Mouse (Mus musculus): ENCODE data around the gene Lrp6. TPM values are rescaled to one million over a fixed set of nuclear protein-coding genes. Genes with fewer than 3 reads are reported as not detected.

Lrp6 gene
- polyA plus RNA-seq, 1 experiment = 17.1 TPM

GRCm38 (mm10) chr6:134526275-134526674, 40.5 kb downstream of the Lrp6 start:
- TF ChIP-seq POLR2A (IDR thresholded peaks at IDR 0.05; ENCODE audit: borderline replicate concordance, control insufficient read depth, low read depth, low read length) (no peak), CTCF (IDR thresholded peaks at IDR 0.05; ENCODE audit: control insufficient read depth, insufficient read depth, low read length) (no peak)
- Histone ChIP-seq H3K27ac (ENCODE audit: control insufficient read depth, insufficient read depth, low read depth, low read length, poor library complexity) (no peak overlapping the region), H3K4me3 (replicated peaks; ENCODE audit: control insufficient read depth, low read depth, low read length) (no peak overlapping the region), H3K4me1 (ENCODE audit: control insufficient read depth, insufficient read depth, low read length) (no peaks in the 10 kb centered on the region; the same call in 1 of the 2 replicates)
- WGBS = 65% methylated on average over 5 of the region's 5 CpGs

DNA sequence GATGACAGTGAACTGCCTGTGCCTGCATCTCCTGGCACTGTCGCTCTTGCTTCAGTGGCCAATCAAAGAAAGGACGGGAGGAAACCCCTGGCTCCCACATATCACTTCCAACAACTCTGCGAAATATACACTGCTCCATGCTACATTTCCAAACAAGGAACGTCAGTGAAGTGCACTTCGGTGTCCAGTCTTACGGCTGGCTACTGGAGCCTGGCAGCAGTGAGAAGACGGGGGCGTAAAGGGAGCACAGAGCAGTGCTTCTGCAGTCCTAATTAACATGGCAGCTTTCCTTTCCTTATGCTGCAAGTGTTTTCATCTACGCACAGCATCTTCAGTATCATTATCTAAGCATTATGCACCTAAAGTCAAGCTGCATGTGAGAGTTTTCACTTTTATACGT, 45.4 kb downstream of the Lrp6 start:
- 91% methylated on average over 10 of the region's 10 CpGs for WGBS
- Histone ChIP-seq H3K4me1 (ENCODE audit: control insufficient read depth, insufficient read depth, low read length) (no peaks in the 10 kb centered on the region; the same call in 1 of the 2 replicates), H3K4me3 (replicated peaks; ENCODE audit: control insufficient read depth, low read depth, low read length) (no peak overlapping the region), H3K27ac (ENCODE audit: control insufficient read depth, insufficient read depth, low read depth, low read length, poor library complexity) (no peak overlapping the region)
- no peak for TF ChIP-seq CTCF (IDR thresholded peaks at IDR 0.05; ENCODE audit: control insufficient read depth, insufficient read depth, low read length)
- TF ChIP-seq POLR2A (IDR thresholded peaks at IDR 0.05; ENCODE audit: borderline replicate concordance, control insufficient read depth, low read depth, low read length) = no peak

DNA sequence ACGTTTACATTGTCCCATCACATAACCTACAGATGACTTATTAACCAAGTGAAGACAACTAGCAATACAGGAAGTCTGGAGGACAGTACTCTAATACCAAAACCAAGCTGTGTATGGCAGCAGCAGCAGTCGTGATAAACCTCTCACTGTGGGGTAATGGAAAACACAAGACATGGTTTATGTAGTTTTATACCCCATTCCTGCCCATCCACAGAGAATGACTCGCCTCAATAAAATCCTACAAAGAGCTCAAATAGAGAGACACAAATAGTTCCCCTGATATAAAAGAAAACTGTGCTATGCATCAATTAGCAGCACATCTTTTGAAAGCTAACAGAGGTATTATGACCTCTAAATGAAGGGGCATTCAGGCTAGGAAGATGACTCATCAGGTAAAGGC, 45.9 kb downstream of the Lrp6 start:
- WGBS = 56% methylated on average over 3 of the region's 3 CpGs
- H3K4me1 ChIP-seq (ENCODE audit: control insufficient read depth, insufficient read depth, low read length) = no peaks in the 10 kb centered on the region
- H3K27ac ChIP-seq (ENCODE audit: control insufficient read depth, insufficient read depth, low read depth, low read length, poor library complexity) = no peak overlapping the region
- TF ChIP-seq POLR2A (IDR thresholded peaks at IDR 0.05; ENCODE audit: borderline replicate concordance, control insufficient read depth, low read depth, low read length) = no peak
- no peak for TF ChIP-seq CTCF (IDR thresholded peaks at IDR 0.05; ENCODE audit: control insufficient read depth, insufficient read depth, low read length)
- no peak overlapping the region for H3K4me3 ChIP-seq (replicated peaks; ENCODE audit: control insufficient read depth, low read depth, low read length)

DNA sequence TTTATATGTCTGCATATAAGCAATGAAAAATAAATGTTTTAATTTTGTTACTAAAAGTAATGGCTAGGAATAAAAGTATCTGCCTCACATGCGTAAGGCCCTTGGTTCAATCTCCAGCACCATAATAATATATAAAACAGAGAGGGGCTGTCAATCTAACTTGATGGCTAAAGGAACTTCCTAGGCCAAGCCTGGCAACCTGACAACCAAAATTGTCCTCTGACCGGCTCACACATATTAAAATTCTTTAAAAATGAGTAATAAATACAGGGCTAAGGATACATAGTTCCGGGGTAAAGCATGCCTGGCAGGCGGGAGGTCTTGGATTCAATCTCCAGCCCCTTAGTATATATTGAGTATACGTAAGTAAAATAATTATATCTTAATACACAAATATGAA, 48.3 kb downstream of the Lrp6 start:
- WGBS = 88% methylated on average over 5 of the region's 5 CpGs
- no peak for TF ChIP-seq CTCF (IDR thresholded peaks at IDR 0.05; ENCODE audit: control insufficient read depth, insufficient read depth, low read length)
- no peaks in the 10 kb centered on the region for H3K4me1 ChIP-seq (ENCODE audit: control insufficient read depth, insufficient read depth, low read length)
- H3K4me3 ChIP-seq (replicated peaks; ENCODE audit: control insufficient read depth, low read depth, low read length) = no peak overlapping the region
- no peak overlapping the region for H3K27ac ChIP-seq (ENCODE audit: control insufficient read depth, insufficient read depth, low read depth, low read length, poor library complexity)

- Histone ChIP-seq H3K4me1 (ENCODE audit: control insufficient read depth, insufficient read depth, low read length) (no peaks in the 10 kb centered on the region), H3K4me3 (replicated peaks; ENCODE audit: control insufficient read depth, low read depth, low read length) (no peak overlapping the region), H3K27ac (ENCODE audit: control insufficient read depth, insufficient read depth, low read depth, low read length, poor library complexity) (no peak overlapping the region)
- WGBS = 81% methylated on average over 4 of the region's 4 CpGs
- TF ChIP-seq CTCF (IDR thresholded peaks at IDR 0.05; ENCODE audit: control insufficient read depth, insufficient read depth, low read length) (no peak), POLR2A (IDR thresholded peaks at IDR 0.05; ENCODE audit: borderline replicate concordance, control insufficient read depth, low read depth, low read length) (no peak)
Observed at GRCm38 (mm10) chr6:134517141-134517540, 49.6 kb downstream of the Lrp6 start.

DNA sequence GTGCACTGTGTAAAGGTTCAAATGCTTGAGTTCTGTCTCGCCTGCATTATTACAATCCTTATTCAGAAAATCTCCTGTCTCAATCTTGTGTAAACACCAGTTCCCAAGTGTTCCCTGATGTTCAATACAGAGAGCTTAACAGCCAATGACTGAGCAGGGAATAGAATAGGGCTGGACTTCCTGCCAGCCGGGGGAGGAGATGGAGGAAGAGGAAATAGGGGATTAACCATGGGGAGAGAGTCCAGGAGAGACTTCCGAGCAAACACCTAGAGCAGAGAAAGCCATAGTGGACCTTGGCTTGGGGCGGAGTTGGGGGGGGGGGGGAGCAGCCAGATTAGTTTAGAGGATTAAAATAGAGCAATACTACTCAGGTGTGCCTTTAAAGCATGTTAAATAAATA, 51.3 kb downstream of the Lrp6 start:
- WGBS = 71% methylated on average over 4 of the region's 4 CpGs
- H3K4me1 ChIP-seq (ENCODE audit: control insufficient read depth, insufficient read depth, low read length) = no peaks in the 10 kb centered on the region
- TF ChIP-seq POLR2A (IDR thresholded peaks at IDR 0.05; ENCODE audit: borderline replicate concordance, control insufficient read depth, low read depth, low read length) (no peak), CTCF (IDR thresholded peaks at IDR 0.05; ENCODE audit: control insufficient read depth, insufficient read depth, low read length) (no peak)
- no peak overlapping the region for H3K27ac ChIP-seq (ENCODE audit: control insufficient read depth, insufficient read depth, low read depth, low read length, poor library complexity)
- no peak overlapping the region for H3K4me3 ChIP-seq (replicated peaks; ENCODE audit: control insufficient read depth, low read depth, low read length)

DNA sequence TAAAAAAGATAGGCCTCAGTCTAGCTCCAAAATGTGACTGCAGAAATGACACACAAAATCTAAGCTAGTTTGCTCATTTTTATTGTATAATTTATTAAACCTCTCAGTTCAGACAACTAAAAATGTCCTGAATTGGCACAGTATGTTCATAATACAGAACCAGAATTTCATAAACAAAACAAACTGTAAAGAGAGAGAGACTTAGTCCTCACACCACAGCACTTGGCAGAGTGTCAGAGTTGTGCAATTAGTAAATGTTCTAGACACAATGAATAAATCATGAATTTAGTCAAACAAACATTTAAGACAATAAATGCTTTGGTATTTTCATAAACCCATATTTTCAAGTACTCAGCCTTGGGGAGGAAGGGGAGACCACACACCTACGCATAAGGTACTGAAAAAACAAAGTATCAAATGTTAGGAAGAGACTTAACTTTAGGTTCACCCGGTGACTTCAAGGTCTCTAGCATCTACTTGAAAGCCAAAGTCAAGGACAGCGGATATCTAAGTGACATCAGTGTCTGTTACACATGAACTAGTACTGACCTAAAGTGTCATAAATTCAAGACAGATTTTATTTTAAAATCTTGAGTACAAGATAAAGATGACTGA, 52.8 kb downstream of the Lrp6 start:
- TF ChIP-seq POLR2A (IDR thresholded peaks at IDR 0.05; ENCODE audit: borderline replicate concordance, control insufficient read depth, low read depth, low read length) (no peak), CTCF (IDR thresholded peaks at IDR 0.05; ENCODE audit: control insufficient read depth, insufficient read depth, low read length) (no peak)
- Histone ChIP-seq H3K4me3 (replicated peaks; ENCODE audit: control insufficient read depth, low read depth, low read length) (no peak overlapping the region), H3K4me1 (ENCODE audit: control insufficient read depth, insufficient read depth, low read length) (no peaks in the 10 kb centered on the region), H3K27ac (ENCODE audit: control insufficient read depth, insufficient read depth, low read depth, low read length, poor library complexity) (no peak overlapping the region)
- WGBS = 85% methylated on average over 3 of the region's 3 CpGs

- TF ChIP-seq CTCF (IDR thresholded peaks at IDR 0.05; ENCODE audit: control insufficient read depth, insufficient read depth, low read length) = no peak
- no peak for TF ChIP-seq POLR2A (IDR thresholded peaks at IDR 0.05; ENCODE audit: borderline replicate concordance, control insufficient read depth, low read depth, low read length)
- Histone ChIP-seq H3K4me3 (replicated peaks; ENCODE audit: control insufficient read depth, low read depth, low read length) (no peak overlapping the region), H3K4me1 (ENCODE audit: control insufficient read depth, insufficient read depth, low read length) (no peaks in the 10 kb centered on the region), H3K27ac (ENCODE audit: control insufficient read depth, insufficient read depth, low read depth, low read length, poor library complexity) (no peak overlapping the region)
- WGBS = 88% methylated on average over 6 of the region's 6 CpGs
Observed at GRCm38 (mm10) chr6:134513011-134513410, 53.8 kb downstream of the Lrp6 start.

GRCm38 (mm10) chr6:134512478-134512877, 54.3 kb downstream of the Lrp6 start:
- H3K27ac ChIP-seq (ENCODE audit: control insufficient read depth, insufficient read depth, low read depth, low read length, poor library complexity) = no peak overlapping the region
- no peak overlapping the region for H3K4me3 ChIP-seq (replicated peaks; ENCODE audit: control insufficient read depth, low read depth, low read length)
- WGBS = 81% methylated on average over 2 of the region's 2 CpGs
- H3K4me1 ChIP-seq (ENCODE audit: control insufficient read depth, insufficient read depth, low read length) = no peaks in the 10 kb centered on the region
- TF ChIP-seq CTCF (IDR thresholded peaks at IDR 0.05; ENCODE audit: control insufficient read depth, insufficient read depth, low read length) (no peak), POLR2A (IDR thresholded peaks at IDR 0.05; ENCODE audit: borderline replicate concordance, control insufficient read depth, low read depth, low read length) (no peak)

Measured in bone marrow, adult 2 months (tissue).